Mouse (Mus musculus): ENCODE measurements around the gene Ednrb.

The Ednrb gene

DNA sequence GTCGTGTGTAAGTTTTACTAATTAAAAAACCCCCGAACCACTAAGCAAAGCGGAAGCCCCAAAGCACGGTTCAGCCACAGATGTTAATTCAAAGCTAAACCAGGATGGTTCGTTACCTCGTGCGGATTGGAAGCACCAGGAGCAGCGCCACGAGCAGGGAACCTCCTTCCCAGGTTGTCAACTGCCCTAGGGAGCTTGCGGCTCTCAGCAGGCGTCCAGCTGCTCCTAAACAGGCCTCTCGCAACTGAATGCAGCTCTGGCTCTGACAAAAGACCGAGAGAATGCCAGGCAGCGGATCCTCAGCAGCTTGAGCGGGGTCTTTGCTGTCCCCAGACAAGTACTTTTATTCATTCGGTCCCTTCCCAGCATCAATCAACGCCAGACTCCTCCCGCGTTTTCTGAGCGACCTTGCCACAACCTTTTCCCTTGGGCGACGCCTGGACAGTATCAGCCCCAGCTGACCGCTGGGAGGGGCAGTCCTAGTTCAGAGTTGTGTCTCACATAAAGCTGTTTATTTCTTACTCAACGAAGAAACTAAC, at the start of gene Ednrb:
Gene Ednrb, minus strand, starts transcription at position 392 of the 539 bp plus-strand sequence.
- peak; percentile 18 for DNase-seq (ENCODE audit: low spot score)

DNA sequence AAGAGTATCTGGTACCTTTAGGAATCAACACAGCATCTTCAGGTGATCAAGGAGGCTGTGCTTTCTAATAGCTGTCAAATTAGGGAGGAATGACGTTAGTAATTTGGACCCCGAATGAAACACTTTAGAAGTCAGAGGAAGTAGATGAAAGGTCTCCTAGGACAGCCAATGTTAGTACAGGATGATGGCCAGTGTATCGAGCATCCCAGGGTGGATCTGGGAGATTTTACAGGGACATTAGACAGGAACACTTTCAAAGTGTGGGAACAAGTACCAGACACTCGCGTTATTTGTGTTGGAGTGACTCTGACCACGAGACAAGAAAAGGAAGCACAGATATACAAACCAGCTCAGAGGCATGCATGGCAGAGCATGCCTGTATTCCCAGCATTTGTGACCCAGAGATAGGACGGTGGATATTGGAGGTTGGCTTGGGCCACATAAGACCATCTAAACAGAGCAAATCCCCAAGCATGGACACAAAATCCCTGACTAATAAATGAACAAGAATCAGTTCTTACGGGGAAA, 48.3 kb upstream of the Ednrb start:
- no peak for DNase-seq (ENCODE audit: low spot score)

DNA sequence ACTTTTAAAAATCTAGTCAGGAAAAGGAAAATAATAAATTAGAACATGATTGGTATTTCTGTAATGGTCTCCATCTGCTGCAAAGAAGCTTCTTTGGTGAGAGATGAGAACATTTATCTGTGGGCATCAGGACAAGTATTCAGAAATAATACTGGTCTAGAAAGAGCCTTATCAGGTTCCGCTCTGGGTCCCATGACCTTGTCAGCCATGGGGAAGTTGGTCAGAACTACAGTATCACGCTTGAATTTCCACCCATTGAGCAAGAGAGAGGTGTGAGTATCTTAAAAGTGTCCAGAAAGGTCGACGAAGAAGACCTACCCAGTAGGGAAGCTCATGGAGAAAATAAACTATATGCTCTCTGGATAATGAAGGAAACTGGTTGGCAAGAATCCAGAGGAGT, 46.6 kb upstream of the Ednrb start:
- DNase-seq (ENCODE audit: low spot score): no peak

DNA sequence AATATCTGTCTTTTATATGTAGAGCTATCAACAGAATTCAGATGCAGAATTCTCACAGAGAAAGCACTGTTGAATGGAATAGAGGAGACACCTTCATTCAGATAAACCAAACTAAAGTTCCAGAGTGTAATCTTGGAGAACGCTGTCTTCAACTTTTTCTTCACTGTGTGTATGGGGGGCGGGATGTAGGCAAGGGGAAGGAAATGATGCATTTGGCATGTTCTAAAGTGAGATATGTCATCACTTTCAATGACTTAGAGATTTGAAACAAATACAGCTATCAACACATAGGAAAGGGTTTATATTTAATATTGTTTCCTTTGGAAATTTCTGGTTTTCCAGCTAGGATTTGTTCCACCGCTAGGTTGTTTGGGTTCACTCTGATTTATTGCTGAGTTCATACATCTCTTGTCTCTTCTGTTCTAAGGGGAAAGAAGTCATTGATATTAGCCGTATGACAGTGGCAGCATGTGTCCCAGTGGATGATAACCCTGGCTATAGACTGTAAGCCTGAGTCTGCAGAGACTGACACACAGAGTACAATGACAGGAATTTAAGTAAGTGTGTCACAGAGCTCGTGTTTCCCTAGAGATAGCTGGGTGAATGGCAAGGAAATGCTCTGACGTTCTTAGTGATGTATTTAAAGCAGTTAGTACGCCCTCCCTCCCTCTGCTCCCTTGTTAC, 40.8 kb upstream of the Ednrb start:
- DNase-seq (ENCODE audit: low spot score): no peak

DNA sequence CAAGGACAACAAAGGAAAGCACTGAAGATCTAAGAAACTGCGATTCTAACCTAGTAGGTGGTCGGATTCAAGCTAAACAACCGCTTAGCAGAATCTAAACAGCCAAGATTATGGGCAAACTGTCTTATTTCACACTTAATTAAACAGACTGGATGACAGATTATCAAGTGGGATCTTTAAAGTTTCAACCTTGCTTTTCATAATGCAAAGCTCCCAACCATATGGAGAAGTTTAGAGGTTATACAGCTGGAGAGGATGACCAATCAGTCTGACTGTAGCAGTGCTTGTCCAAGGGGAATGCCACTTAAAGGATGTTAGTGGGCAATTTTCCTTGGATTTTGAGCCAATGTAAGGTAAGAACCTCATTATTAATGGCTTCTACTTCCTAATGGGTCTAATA, 38.7 kb upstream of the Ednrb start:
- no peak for DNase-seq (ENCODE audit: low spot score)

DNA sequence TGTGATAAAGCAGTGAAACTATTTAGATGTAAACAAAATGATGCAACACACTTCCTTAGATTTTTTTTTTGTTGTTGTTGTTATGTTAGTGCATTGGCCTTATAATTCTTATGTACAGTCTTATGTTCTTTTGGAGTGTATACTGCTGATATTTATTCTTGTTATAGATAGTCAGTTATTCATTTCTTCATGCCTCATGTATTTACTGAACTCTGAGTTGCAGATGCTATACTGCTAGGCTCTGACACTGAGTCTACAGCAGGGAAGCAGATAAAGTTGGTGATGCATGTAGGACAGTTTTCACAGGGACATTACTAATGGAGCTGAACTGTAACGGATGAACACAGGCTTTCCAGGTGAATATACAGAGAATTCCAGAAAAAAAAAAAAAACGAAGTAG, 32.9 kb upstream of the Ednrb start:
- no peak for DNase-seq (ENCODE audit: low spot score)

DNA sequence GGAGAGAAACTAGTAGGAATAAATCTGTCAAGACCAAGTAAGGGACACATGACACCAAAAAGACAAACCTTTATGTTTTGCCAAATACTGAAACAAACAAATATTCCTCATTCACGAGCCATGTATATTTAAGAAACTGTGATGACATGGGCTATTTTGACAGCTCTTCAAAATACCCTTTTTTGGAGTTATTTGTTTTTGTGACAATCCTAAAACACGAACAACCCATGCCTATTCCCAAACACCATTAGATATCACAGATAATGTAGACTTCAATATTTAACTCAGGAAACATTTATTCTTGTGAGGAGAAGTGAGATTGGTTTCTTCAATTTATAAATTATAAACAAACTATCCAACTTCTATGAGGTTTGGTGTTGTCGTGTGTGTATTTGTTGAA, 32.4 kb upstream of the Ednrb start:
- no peak for DNase-seq (ENCODE audit: low spot score)

DNA sequence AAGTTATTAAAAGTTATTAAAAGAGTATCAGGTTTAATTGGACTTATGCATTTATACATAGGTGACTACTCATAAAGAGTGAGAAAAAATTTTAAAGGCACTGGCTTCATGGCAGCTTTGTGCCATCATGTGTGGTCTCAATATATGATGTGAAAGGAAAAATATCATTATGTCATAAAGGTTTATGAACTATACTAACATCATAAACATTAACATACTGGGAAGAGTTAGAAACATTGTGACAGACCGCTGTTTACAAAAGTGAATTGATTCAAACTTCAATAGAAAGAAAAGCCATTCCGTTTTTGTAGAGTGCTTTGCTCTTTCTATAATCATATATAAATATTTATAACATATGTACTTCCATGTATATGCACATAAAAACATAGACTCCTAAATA, 22.4 kb upstream of the Ednrb start:
- DNase-seq (ENCODE audit: low spot score): no peak

DNA sequence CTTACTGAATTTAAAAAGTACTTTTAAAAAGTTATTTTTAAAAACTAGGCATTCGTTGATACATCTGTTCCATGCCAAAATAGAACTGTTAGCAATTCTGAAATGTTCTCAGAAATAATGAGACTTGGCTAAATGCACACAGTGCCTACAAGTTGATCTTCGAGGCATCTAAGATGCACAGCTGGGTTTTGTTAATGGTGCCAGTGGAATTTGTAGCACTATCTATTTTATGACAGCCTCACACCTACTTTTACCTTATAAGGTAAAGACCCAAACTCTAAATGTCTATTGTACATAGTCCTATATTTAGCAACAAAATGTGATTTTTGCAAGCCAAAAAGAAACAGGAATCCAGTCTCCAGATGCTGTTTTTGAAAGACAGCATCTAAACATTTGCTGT, 21.0 kb upstream of the Ednrb start:
- DNase-seq (ENCODE audit: low spot score): no peak

DNA sequence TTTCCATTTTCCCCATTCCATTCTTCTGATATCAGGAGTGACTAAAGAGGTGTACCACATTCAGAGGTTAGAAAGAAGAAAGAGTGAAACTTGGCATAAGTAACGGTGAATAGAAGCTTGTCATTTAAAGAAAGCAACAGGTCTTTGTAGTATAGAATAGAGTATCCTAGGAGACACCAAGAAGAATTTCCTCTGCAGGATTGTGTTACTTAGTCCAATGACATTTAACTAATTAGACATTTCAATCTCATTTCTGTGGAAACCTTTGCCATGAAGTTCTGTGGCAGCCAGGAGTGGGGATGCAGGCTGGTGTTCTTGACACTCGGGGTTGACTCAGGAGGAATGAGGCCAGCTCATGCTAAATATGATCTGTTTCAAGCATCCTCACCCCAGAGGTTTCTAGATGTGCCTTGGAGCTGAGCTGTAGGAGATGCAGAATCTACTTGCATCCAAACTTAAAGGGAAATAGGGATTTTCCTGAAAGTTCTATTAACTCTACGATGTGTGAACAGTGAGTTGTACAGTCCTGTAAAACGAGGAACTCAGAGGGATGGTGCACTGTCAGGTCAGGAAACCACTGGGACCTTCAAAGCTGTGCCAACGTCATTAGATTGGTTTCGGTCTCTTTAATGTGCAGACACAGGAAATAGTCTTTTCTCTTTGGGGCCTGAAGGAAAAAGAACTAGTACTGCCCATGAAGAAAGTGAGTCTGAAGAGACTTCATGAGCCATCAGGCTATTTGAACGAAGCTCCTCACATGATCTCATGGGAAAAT, 6.1 kb upstream of the Ednrb start:
- DNase-seq (ENCODE audit: low spot score): no peak

DNA sequence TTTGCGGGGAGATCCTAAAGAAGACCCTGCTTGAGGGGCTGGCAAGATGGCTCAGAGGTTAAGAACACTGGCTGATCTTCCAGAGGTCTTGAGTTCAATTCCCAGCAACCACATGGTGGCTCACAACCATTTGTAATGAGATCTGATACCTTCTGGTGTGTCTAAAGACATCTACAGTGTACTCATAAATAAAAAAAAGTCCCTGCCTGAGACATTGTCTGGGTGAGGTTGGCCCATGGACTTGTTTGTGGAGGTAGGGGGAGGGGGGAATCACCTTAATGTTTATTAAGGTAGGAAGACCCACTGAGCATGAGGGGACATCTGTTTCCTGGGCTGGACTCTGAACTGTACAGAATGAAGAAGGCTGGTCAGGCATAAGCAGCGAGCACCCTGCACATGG, 1.5 kb upstream of the Ednrb start:
- DNase-seq (ENCODE audit: low spot score): no peak

DNA sequence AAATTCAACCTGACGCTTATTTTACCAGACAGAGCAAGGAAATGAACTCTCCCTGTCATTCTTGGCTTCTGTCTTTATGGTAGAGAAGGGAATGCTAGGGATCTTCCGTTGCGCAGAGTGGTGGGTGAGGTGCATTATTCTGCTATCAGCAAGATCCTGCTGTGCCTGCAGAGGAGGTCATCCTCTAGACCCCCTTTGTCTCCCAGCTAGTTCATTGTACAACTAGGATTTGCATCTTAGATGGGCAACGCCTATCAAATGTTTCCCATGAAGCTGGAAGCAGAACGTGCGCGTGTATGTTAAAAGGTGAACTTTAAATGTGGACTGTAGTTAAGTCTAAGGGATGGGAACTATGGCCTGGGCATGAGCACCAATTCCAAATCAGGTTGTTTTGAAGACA, 742 bp upstream of the Ednrb start:
- no peak for DNase-seq (ENCODE audit: low spot score)

DNA sequence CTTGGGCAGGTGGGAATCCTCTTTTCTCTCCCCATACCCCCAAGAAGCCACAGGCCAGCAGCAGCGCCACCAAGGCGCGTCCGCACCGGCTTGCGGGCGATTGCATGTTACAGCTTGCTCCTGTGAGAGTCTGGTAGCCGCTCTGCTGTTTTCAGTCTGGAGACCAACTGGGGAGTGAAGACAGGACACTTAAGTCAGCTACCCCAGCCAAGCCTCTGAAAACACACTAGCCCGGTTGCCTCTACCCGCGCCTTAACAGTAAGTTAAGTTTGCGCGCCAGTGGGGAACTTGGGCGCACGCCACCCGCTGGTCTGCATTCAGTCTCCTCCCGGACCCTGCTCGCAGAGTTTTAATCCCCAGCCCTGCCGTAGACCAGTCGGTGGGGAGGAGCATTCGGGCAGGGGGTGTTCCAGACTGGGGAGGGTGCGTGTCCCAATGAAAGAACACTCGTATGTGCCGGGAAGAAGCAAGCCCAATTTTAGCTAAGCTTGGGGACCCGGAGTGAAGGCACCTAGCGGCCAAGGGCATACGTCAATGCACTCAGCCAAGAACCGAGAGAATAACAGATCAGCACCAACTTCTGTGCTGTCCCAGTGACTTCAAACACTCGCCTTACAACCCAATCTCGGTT, 716 bp downstream of the Ednrb start:
- DNase-seq (ENCODE audit: low spot score): peak; percentile 31

DNA sequence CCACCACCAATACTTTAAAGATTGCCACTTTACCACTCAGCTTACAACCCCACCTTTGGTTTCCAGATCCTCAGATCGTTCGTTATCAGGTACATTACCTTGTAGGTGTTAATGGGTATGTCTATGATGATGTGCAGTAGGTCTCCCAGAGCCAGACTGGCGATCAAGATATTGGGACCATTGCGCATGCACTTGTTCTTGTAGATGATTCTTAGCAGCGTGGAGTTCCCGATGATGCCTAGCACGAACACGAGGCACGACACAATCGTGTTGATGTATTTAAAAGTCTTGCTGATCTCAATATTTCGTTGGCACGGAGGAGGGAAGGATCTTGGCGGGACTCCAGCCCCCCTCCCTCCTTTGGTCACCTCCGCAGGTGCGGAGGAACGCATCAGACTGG, 1.3 kb downstream of the Ednrb start:
- DNase-seq (ENCODE audit: low spot score): no peak

DNA sequence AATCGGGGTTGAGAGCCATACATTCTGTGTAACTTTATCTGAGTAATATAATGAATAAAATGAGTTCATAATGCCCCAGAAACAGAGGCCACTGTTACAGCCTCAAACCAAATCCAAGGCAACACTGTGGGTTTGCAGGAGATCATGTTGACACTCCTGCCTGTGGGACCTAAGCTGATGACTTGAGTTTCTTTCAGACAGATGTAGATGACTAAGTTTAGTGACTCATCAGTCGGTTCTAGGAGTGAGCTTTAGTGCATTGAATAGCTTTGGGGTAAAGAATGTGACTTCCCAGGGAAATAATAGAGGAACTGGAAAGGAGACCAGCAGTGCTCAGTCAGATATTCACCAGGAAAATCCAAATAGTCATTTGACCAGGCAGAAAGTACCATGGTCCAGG, 3.8 kb downstream of the Ednrb start:
- no peak for DNase-seq (ENCODE audit: low spot score)

DNA sequence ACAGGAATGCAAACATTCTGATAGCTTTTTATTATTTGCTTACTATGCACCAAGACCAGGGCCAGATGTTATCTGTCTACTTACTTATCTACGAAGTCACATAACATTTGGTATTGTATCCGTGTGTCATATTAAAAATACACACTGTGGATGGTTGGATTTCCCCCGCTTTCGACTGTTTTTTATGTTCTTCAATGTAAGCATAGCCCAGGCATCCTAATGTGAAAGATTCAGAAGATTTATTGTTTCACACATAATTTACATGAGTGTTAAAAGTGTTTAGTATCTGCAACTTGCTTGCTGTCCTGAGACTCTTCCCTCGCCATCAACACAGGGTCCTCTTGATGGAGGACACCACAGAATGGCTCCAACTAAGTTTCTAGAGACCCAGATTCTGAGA, 5.3 kb downstream of the Ednrb start:
- DNase-seq (ENCODE audit: low spot score): no peak

DNA sequence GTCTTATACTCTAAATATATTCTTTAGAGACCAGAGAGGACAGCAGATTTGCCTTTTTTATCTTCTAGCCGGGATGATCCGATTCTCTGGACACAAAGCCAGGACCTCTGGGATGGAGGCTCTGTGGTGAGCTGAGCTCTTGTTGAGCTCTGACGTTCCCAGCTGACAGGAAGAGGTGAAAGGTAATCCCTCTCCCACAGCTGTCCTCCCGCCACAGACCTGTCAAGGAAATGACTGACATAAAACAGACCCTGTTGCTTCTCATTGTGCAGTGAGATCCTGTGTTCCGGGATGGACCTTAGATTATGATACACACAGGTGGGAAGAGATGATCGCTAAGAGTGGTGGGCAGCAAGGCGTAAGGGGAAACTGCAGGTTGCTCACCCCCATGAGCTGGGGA, 9.6 kb downstream of the Ednrb start:
- DNase-seq (ENCODE audit: low spot score): no peak

DNA sequence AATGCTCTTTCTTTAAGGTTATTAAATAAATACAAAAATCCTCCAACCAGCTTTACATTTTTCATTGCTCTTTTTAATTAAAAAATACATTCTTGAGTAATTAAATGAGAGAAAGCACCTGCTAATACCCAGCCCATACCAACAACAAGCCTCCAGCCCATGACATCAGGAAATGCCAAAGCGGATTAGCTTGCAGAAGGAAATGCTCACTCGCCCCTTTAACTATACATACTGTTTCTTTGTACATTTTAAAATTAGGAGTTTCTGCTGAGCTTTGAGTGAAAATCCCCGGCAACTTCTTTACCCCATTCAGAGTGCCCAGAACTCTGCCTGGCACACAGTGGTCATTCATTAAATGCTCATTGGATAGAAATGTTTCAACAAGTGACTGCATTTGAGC, 10.1 kb downstream of the Ednrb start:
- DNase-seq (ENCODE audit: low spot score): no peak

DNA sequence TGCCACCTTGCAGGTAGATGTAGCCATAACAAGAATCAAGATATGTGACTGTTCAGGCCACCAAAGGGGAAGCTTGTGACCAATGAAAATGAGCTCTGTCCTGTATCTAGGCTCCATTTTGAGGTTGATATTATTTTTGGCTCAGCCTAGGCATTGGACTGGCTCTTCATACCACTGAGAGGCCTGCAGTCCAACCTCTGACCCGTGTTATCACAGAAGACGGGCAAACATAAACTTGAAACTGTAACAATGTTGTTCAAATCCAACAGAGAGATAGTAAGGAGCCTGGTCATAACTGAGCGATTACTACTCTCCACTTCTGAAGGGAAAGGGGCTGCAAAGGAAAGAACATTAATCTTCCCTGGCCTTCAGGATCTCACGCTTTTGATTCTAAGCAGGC, 11.7 kb downstream of the Ednrb start:
- no peak for DNase-seq (ENCODE audit: low spot score)

DNA sequence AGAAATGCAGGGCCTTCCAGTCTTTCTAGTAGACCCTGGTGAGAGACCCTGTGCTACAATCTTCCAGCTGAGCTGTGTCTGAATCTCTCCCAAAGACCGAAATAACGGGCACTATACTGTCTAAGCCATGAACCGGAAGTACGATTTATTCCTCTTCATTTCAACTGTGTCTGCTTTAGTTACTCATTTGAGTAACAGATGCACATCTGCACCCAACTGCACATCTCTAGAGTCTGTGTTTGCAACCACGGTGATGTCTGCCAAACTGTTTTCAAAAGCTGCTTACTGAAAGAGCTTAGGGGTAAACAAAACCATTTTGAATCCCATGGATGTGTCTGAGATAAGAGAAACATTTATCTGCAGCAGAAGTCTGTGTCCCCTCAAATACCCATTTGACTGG, 13.2 kb downstream of the Ednrb start:
- no peak for DNase-seq (ENCODE audit: low spot score)

DNA sequence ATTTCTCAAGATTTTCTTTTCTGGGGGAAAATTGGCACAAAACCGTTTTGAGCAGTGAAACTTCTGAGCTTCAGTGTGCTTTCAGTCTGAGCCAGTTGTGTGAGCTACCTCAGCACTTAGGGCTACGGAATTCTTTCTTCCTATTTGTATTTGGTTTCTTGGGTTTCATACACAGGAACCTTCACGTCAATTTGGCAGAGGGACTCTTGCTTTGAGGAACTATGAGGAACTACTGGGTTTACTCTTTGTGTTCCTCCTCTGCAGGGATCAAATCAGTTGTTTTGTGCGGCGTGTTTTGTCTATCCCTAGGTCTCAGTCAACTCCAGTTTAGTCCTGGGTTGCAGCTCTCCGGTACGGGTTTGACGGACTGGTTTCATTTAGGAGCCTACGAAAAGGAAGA, 17.9 kb downstream of the Ednrb start:
- no peak for DNase-seq (ENCODE audit: low spot score)

DNA sequence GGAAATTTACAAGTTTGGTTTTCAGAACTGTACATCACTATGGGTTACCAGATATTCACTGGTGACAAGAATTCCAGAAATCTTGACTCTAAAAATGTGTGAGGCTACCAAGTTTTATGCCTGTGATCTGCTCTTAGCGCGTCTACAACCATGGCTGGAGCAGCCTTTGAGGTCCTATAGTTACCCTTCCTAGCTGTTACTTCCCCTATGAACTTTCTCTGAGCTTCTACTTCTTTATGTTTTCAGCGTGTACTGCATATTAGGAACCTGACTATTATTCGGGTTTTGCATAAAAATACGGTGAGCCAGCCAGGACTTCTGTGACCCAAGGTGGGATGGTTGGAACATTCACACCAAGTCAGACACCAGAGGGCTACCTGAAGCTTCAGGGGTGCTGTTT, 18.3 kb downstream of the Ednrb start:
- no peak for DNase-seq (ENCODE audit: low spot score)

DNA sequence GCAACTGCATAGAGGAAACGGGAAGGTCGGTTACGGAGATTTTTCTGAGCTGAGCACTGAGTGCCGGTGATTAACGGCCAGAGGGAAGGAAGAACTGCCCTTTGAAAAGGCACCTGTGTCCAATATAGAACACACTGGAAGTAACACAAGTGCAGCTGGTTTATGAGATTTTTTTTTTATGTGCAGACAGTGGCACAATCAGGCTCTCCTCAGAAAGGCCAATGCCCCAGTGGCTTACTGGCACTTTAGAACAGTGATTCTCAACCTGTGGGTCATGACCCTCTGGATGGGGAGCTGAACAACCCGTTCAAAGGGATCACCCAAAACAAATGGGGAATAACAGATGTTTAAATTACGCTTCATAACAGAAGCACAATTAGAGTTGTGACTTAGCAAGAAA, 20.7 kb downstream of the Ednrb start:
- no peak for DNase-seq (ENCODE audit: low spot score)

All from ovary, postnatal 36 days (tissue).